In genomic region chr7:135576329-135576728, GRCm38 (mm10) we compare ENCODE assay signal across 28 mouse cellular contexts. TPM values are rescaled to one million over a fixed set of nuclear protein-coding genes. Genes with fewer than 3 reads are reported as not detected.
DNase-seq lines count a peak whose midpoint lies in the region; ATAC-seq and TF ChIP-seq lines count a peak whose summit lies in the region.
"Had no signal": no experiment of that assay in that cellular context is flagged by ENCODE, and none has a peak within 500 bp of the region (broad histone marks: within the 10 kb centered on the region; RNA-seq: fewer than 3 reads in every experiment).

No protein-coding gene starts in this region.

- no peak for ATAC-seq in liver, embryonic 11.5 days (replicated peaks; ENCODE audit: low FRiP score)
- no peak for ATAC-seq in liver, postnatal 0 days
- peak; percentile 21 for ATAC-seq in granulocyte monocyte progenitor cell, adult 5-6 weeks (replicated peaks; ENCODE audit: poor library complexity, severe bottlenecking)
- 0 out of 2 replicates have a peak, but pooled peaks have one; percentile 6 for ATAC-seq in megakaryocyte progenitor cell, adult 5-6 weeks (replicated peaks; ENCODE audit: poor library complexity)
- ATAC-seq: activated CD4-positive, CD25-positive, alpha-beta regulatory T cell, adult 4 months; CD4-positive, CD25-positive, alpha-beta regulatory T cell, adult 4 months; Patski had no signal

- TF ChIP-seq POLR2A in MEL (IDR thresholded peaks at IDR 0.05; ENCODE audit: control insufficient read depth in 1 of 2, insufficient read depth in 1 of 2, low read depth in 1 of 2, low read length in 2 of 2, poor library complexity in 1 of 2) = no peak

- H3K27me3 ChIP-seq in liver, embryonic 11.5 days (replicated peaks; ENCODE audit: control insufficient read depth, insufficient read depth, low read length) = no peaks in the 10 kb centered on the region
- H3K27me3 ChIP-seq in liver, postnatal 0 days (ENCODE audit: insufficient read depth, low read length) = no peaks in the 10 kb centered on the region
- H3K27me3 ChIP-seq in MEL (ENCODE audit: control insufficient read depth in 1 of 2, insufficient read depth in 2 of 2, low read length in 2 of 2) = no peaks in the 10 kb centered on the region
- H3K27me3 ChIP-seq: CH12.LX, Patski had no signal

- no peak for TF ChIP-seq EP300 in liver, postnatal 0 days (IDR thresholded peaks at IDR 0.05; ENCODE audit: low read depth)
- peak; percentile 69 to 88 for TF ChIP-seq EP300 in MEL (IDR thresholded peaks at IDR 0.05; ENCODE audit: low read depth in 1 of 2, low read length in 2 of 2)

- H3K27ac ChIP-seq in liver, embryonic 11.5 days (ENCODE audit: low read depth, low read length) = peak overlapping the region; percentile 48
- no peak overlapping the region for H3K27ac ChIP-seq in liver, postnatal 0 days (ENCODE audit: low read depth)
- H3K27ac ChIP-seq in MEL (ENCODE audit: control insufficient read depth, low read depth, low read length) = peak overlapping the region; percentile 93

- no peak for TF ChIP-seq RAD21 in MEL (IDR thresholded peaks at IDR 0.05; ENCODE audit: low read depth, low read length)

- TF ChIP-seq CTCF in liver, postnatal 0 days (IDR thresholded peaks at IDR 0.05; ENCODE audit: low read depth) = no peak
- TF ChIP-seq CTCF in MEL (IDR thresholded peaks at IDR 0.05 in 2 of 3, conservative IDR thresholded peaks at IDR 0.05 in 1 of 3; ENCODE audit: control insufficient read depth in 1 of 3, insufficient read depth in 1 of 3, low read depth in 2 of 3, low read length in 3 of 3, poor library complexity in 1 of 3, severe bottlenecking in 1 of 3) = no peak

- no peak overlapping the region for H3K4me3 ChIP-seq in liver, embryonic 11.5 days (ENCODE audit: low read depth, low read length)
- no peak overlapping the region for H3K4me3 ChIP-seq in liver, postnatal 0 days (ENCODE audit: low read depth, low read length)
- 0 out of 4 replicates have a peak overlapping the region, but pooled peaks of 1 of the 2 experiments have one; percentile 3 for H3K4me3 ChIP-seq in MEL (ENCODE audit: control insufficient read depth in 1 of 2, insufficient read depth in 1 of 2, low read depth in 2 of 2, low read length in 2 of 2)

- H3K36me3 ChIP-seq in liver, embryonic 11.5 days (ENCODE audit: control insufficient read depth, insufficient read depth, low read length) = no peaks in the 10 kb centered on the region
- H3K36me3 ChIP-seq in liver, postnatal 0 days (replicated peaks; ENCODE audit: insufficient read depth, low read length) = no peaks in the 10 kb centered on the region
- H3K36me3 ChIP-seq in MEL (ENCODE audit: control insufficient read depth in 1 of 2, insufficient read depth in 2 of 2, low read length in 2 of 2) = peaks cover 0 to 62% of the 10 kb centered on the region in 2 experiments; a peak in 2 of 4 replicates

- 70% methylated on average over 3 of the region's 3 CpGs for WGBS in liver, embryonic 11.5 days
- 67% methylated on average over 3 of the region's 3 CpGs for WGBS in liver, postnatal 0 days (ENCODE audit: insufficient replicate concordance)

- H3K9ac ChIP-seq in liver, embryonic 11.5 days (ENCODE audit: low read depth, low read length) = no peak overlapping the region
- H3K9ac ChIP-seq in liver, postnatal 0 days (replicated peaks) = no peak overlapping the region
- peak overlapping the region; percentile 63 for H3K9ac ChIP-seq in MEL (ENCODE audit: control insufficient read depth, low read depth, low read length, poor library complexity, severe bottlenecking)

- no peaks in the 10 kb centered on the region for H3K9me3 ChIP-seq in liver, embryonic 11.5 days (ENCODE audit: control insufficient read depth, low read length)
- H3K9me3 ChIP-seq in liver, postnatal 0 days (ENCODE audit: low read length) = no peaks in the 10 kb centered on the region
- no peaks in the 10 kb centered on the region for H3K9me3 ChIP-seq in MEL (replicated peaks; ENCODE audit: insufficient read depth, low read length)
- H3K9me3 ChIP-seq: G1E had no signal

- peaks cover 26% of the 10 kb centered on the region for H3K4me1 ChIP-seq in liver, embryonic 11.5 days (replicated peaks; ENCODE audit: control insufficient read depth, insufficient read depth, low read length)
- peaks cover 5% of the 10 kb centered on the region for H3K4me1 ChIP-seq in liver, postnatal 0 days (ENCODE audit: insufficient read depth)
- H3K4me1 ChIP-seq in MEL (ENCODE audit: control insufficient read depth in 1 of 2, insufficient read depth in 2 of 2, low read length in 2 of 2) = peaks cover 24 to 52% of the 10 kb centered on the region in 2 experiments

- peaks cover 18% of the 10 kb centered on the region for H3K79me2 ChIP-seq in MEL (ENCODE audit: control insufficient read depth, insufficient read depth, low read length, poor library complexity)

- no peak for DNase-seq in liver, embryonic 11.5 days (ENCODE audit: low spot score)
- DNase-seq in liver, postnatal 0 days = no peak
- peak; percentile 73 for DNase-seq in MEL (ENCODE audit: low read depth, low spot score)
- DNase-seq in spleen, postnatal 4 days (ENCODE audit: low spot score in 2 of 2) = no peak
- no peak for DNase-seq in Muller cell, postnatal 12 days (ENCODE audit: inconsistent ontology term)
- DNase-seq in cerebellum, adult 18-20 months = no peak
- DNase-seq: adrenal gland, adult 2 months; adrenal gland, adult 8-10 months; adrenal gland, postnatal 10 days; adrenal gland, postnatal 14 days; adrenal gland, postnatal 25 days; adrenal gland, postnatal 36 days; B cell, adult 2 months; cerebellum, adult 11 months; cerebellum, adult 11-12 months; cerebellum, adult 8-10 months had no signal

- H3K4me2 ChIP-seq in liver, embryonic 11.5 days = no peak overlapping the region
- H3K4me2 ChIP-seq in liver, postnatal 0 days (ENCODE audit: low read depth, low read length) = no peak overlapping the region

TF ChIP-seq in MEL, 35 proteins besides CTCF, POLR2A, EP300 and RAD21 (continues in another document):
- TF ChIP-seq BHLHE40 (IDR thresholded peaks at IDR 0.05; ENCODE audit: borderline replicate concordance, low read depth, low read length) (no peak; the same call in 1 of the 2 replicates), SIN3A (IDR thresholded peaks at IDR 0.05; ENCODE audit: low read length) (peak; percentile 86), HCFC1 (IDR thresholded peaks at IDR 0.05; ENCODE audit: low read depth, low read length) (no peak), UBTF (IDR thresholded peaks at IDR 0.05; ENCODE audit: borderline replicate concordance, insufficient read depth, low read depth, low read length) (no peak), MYC (IDR thresholded peaks at IDR 0.05; ENCODE audit: low read depth, low read length) (peak; percentile 84; the same call in 1 of the 2 replicates), ZC3H11A (IDR thresholded peaks at IDR 0.05; ENCODE audit: low read depth, low read length) (no peak), POLR2AphosphoS2 (IDR thresholded peaks at IDR 0.05; ENCODE audit: low read length) (no peak), MAZ (IDR thresholded peaks at IDR 0.05; ENCODE audit: low read depth, low read length) (no peak), MAFK (IDR thresholded peaks at IDR 0.05; ENCODE audit: borderline replicate concordance, low read depth, low read length) (no peak), GATA1 (IDR thresholded peaks at IDR 0.05; ENCODE audit: low read depth, low read length) (peak; percentile 83), SMC3 (IDR thresholded peaks at IDR 0.05; ENCODE audit: low read depth, low read length) (no peak), GABPA (IDR thresholded peaks at IDR 0.05; ENCODE audit: low read depth, low read length) (no peak), E2F4 (IDR thresholded peaks at IDR 0.05; ENCODE audit: borderline replicate concordance, low read depth, low read length) (no peak), NRF1 (IDR thresholded peaks at IDR 0.05; ENCODE audit: insufficient read depth, low read depth, low read length, poor library complexity, severe bottlenecking) (no peak), ELF1 (IDR thresholded peaks at IDR 0.05; ENCODE audit: low read depth, low read length) (0 out of 2 replicates have a peak, but pooled peaks have one; percentile 9), ETS1 (IDR thresholded peaks at IDR 0.05; ENCODE audit: low read depth, low read length) (peak; percentile 94), POLR2AphosphoS5 (IDR thresholded peaks at IDR 0.05; ENCODE audit: borderline replicate concordance, low read depth, low read length) (no peak), MEF2A (IDR thresholded peaks at IDR 0.05; ENCODE audit: extremely low read depth, insufficient replicate concordance, low read depth, low read length, poor library complexity, severe bottlenecking) (no peak), MXI1 (IDR thresholded peaks at IDR 0.05; ENCODE audit: low read depth, low read length) (peak; percentile 77), KAT2A (conservative IDR thresholded peaks at IDR 0.05; ENCODE audit: low read depth, low read length) (no peak), CHD2 (IDR thresholded peaks at IDR 0.05; ENCODE audit: low read length) (no peak), ZNF384 (IDR thresholded peaks at IDR 0.05; ENCODE audit: low read depth, low read length) (no peak)

RNA-seq across cellular contexts. Expression of gene Ptpre, which starts 39.0 kb away (rescaled TPM):
- polyA plus RNA-seq in liver, embryonic 11.5 days (2014; fragmentation: Nextera tagmentation; extraction: Ambion mirVana) = 5.4 and 7.0 TPM in 2 replicates
- polyA plus RNA-seq in liver, postnatal 0 days (2015; fragmentation: Nextera tagmentation; extraction: Ambion mirVana) = 3.5 and 3.9 TPM in 2 replicates
- 4.9 and 6.9 TPM in 2 replicates for total RNA-seq in MEL (2012; rRNA removed)
- polyA plus RNA-seq in MEL (2012; ENCODE audit: insufficient read depth in 1 of 2, insufficient read length in 2 of 2, low read depth in 1 of 2, low replicate concordance in 2 of 2, missing spikeins in 1 of 2) = 10 to 100 TPM in 1 of 2 experiments, not detected in 1; 12.9 TPM
- total RNA-seq in granulocyte monocyte progenitor cell, adult 5-6 weeks (2014; fragmentation: Nextera tagmentation) = 74.9 and 86.6 TPM in 2 replicates
- total RNA-seq in granulocyte monocyte progenitor cell, adult 5-6 weeks (2017) = 48.3 and 49.8 TPM in 2 replicates
- 61.4 and 74.2 TPM in 2 replicates for total RNA-seq in megakaryocyte progenitor cell, adult 5-6 weeks (2015)
- total RNA-seq in megakaryocyte progenitor cell, adult 5-6 weeks (2017) = 49.6 and 59.1 TPM in 2 replicates

RNA-seq across cellular contexts. Expression of gene Clrn3, which starts 47.9 kb away (rescaled TPM):
- 0.04 TPM in 1 of 2 replicates, not detected in the other for polyA plus RNA-seq in liver, embryonic 11.5 days (2014; fragmentation: Nextera tagmentation; extraction: Ambion mirVana)
- polyA plus RNA-seq in liver, postnatal 0 days (2015; fragmentation: Nextera tagmentation; extraction: Ambion mirVana) = not detected in 2 replicates
- total RNA-seq in MEL (2012; rRNA removed) = not detected in 2 replicates
- polyA plus RNA-seq in MEL (2012; ENCODE audit: insufficient read depth in 1 of 2, insufficient read length in 2 of 2, low read depth in 1 of 2, low replicate concordance in 2 of 2, missing spikeins in 1 of 2) = not detected
- not detected in 2 replicates for total RNA-seq in granulocyte monocyte progenitor cell, adult 5-6 weeks (2014; fragmentation: Nextera tagmentation)
- 0.04 TPM in 1 of 2 replicates, not detected in the other for total RNA-seq in granulocyte monocyte progenitor cell, adult 5-6 weeks (2017)
- total RNA-seq in megakaryocyte progenitor cell, adult 5-6 weeks (2015) = 0.07 TPM in 1 of 2 replicates, not detected in the other
- not detected in 2 replicates for total RNA-seq in megakaryocyte progenitor cell, adult 5-6 weeks (2017)
- total RNA-seq: adrenal gland, adult 18-20 months; adrenal gland, adult 2 months; adrenal gland, adult 8-10 months; adrenal gland, postnatal 10 days; adrenal gland, postnatal 14 days; adrenal gland, postnatal 25 days; adrenal gland, postnatal 36 days; CH12.LX; ES-E14 had no signal
- polyA plus RNA-seq: activated CD4-positive, CD25-positive, alpha-beta regulatory T cell, adult 4 months; adrenal gland, adult 2 months; brain, embryonic 14.5 days; C2C12; CD4-positive, CD25-positive, alpha-beta regulatory T cell, adult 4 months; cerebellum, adult 2 months; G1E; Patski had no signal

Comparison
In these comparisons a context has a peak if more than half of its experiments do, and no peak if none do; other contexts are left out.
1. ATAC-seq: peak in granulocyte monocyte progenitor cell, adult 5-6 weeks (single experiment) and megakaryocyte progenitor cell, adult 5-6 weeks (single experiment); none in liver, embryonic 11.5 days (single experiment) and liver, postnatal 0 days (single experiment).